In the genomic region with DNA sequence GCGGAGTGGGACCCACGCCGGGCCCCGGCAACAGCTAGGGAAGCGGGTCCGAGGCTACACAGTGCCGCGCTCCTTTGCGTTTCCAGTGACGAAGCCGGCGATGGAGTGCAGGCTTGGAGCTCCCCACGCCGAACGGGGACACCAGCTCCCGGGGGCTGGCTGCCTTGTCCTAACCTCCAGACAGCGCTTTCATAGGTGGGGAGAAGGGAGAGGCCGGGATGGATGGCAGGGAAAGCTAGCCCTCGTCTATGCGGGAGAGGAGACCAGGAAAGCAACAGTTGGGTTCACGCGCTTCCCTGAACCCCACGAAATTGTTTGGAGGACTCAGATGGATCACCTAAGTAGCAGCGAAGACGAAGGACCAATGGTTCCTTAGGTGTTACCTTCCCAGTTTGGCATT, we compare ENCODE assay signal across 9 mouse cellular contexts. TPM values are rescaled to one million over a fixed set of nuclear protein-coding genes. Genes with fewer than 3 reads are reported as not detected.
DNase-seq lines count a peak whose midpoint lies in the region; ATAC-seq lines count a peak whose summit lies in the region.
"Had no signal": no experiment of that assay in that cellular context is flagged by ENCODE, and none has a peak within 500 bp of the region (broad histone marks: within the 10 kb centered on the region; RNA-seq: fewer than 3 reads in every experiment).

No protein-coding gene starts in this region.

- peak overlapping the region; percentile 91 for H3K4me2 ChIP-seq in heart, embryonic 11.5 days
- peak overlapping the region; percentile 29 for H3K4me2 ChIP-seq in hindbrain, embryonic 12.5 days (replicated peaks)
- peak overlapping the region; percentile 37 for H3K4me2 ChIP-seq in neural tube, embryonic 13.5 days

- no peak overlapping the region for H3K27ac ChIP-seq in heart, embryonic 11.5 days (ENCODE audit: low read depth, low read length)
- H3K27ac ChIP-seq in hindbrain, embryonic 12.5 days, result no peak overlapping the region
- H3K27ac ChIP-seq in neural tube, embryonic 13.5 days (replicated peaks), result no peak overlapping the region

- H3K9ac ChIP-seq in heart, embryonic 11.5 days (ENCODE audit: low read depth, low read length), result peak overlapping the region; percentile 59
- peak overlapping the region; percentile 39; the same call in 1 of the 2 replicates for H3K9ac ChIP-seq in hindbrain, embryonic 12.5 days
- H3K9ac ChIP-seq in neural tube, embryonic 13.5 days, result 0 out of 2 replicates have a peak overlapping the region, but pooled peaks have one; percentile 31

- peaks cover 13% of the 10 kb centered on the region for H3K4me1 ChIP-seq in heart, embryonic 11.5 days (ENCODE audit: control insufficient read depth, insufficient read depth, low read length)
- H3K4me1 ChIP-seq in hindbrain, embryonic 12.5 days, result peaks cover 13% of the 10 kb centered on the region
- peaks cover 18% of the 10 kb centered on the region for H3K4me1 ChIP-seq in neural tube, embryonic 13.5 days (replicated peaks)

- no peak for ATAC-seq in heart, embryonic 11.5 days (replicated peaks; ENCODE audit: insufficient number of reproducible peaks, low FRiP score, low TSS enrichment)
- no peak for ATAC-seq in hindbrain, embryonic 12.5 days (ENCODE audit: low FRiP score)
- no peak for ATAC-seq in neural tube, embryonic 13.5 days (ENCODE audit: low read depth)

- no peak for DNase-seq in heart, adult 9 months (ENCODE audit: low spot score in 2 of 2)
- DNase-seq in kidney, postnatal 10 days, result peak; percentile 48
- no peak for DNase-seq in kidney, postnatal 4 days
- no peak for DNase-seq in adrenal gland, adult (ENCODE audit: inconsistent age in 2 of 2, low spot score in 1 of 2)
- no peak for DNase-seq in left cerebral cortex, postnatal 36 days (ENCODE audit: low spot score in 2 of 2)
- DNase-seq: cerebellum, adult 8-10 months had no signal

- no peaks in the 10 kb centered on the region for H3K36me3 ChIP-seq in heart, embryonic 11.5 days (ENCODE audit: control insufficient read depth, insufficient read depth, low read length)
- H3K36me3 ChIP-seq in hindbrain, embryonic 12.5 days, result no peaks in the 10 kb centered on the region
- H3K36me3 ChIP-seq in neural tube, embryonic 13.5 days, result no peaks in the 10 kb centered on the region

- intact Hi-C loops in left cerebral cortex, postnatal 36 days (cut with DNase I), result loop anchor here (5.0 kb wide), 1 partner anchor 38 kb away; no protein-coding TSS in a partner anchor

- H3K4me3 ChIP-seq in heart, embryonic 11.5 days (ENCODE audit: low read depth, low read length), result peak overlapping the region; percentile 35
- peak overlapping the region; percentile 11 for H3K4me3 ChIP-seq in hindbrain, embryonic 12.5 days
- peak overlapping the region; percentile 18; the same call in 1 of the 2 replicates for H3K4me3 ChIP-seq in neural tube, embryonic 13.5 days

- 3% methylated on average over 25 of the region's 25 CpGs for WGBS in heart, embryonic 11.5 days (ENCODE audit: insufficient replicate concordance)
- under 1% methylated on average over 25 of the region's 25 CpGs for WGBS in hindbrain, embryonic 12.5 days
- WGBS in neural tube, embryonic 13.5 days, result under 1% methylated on average over 25 of the region's 25 CpGs

- peaks cover 60% of the 10 kb centered on the region for H3K27me3 ChIP-seq in heart, embryonic 11.5 days (ENCODE audit: control insufficient read depth, insufficient read depth, low read length)
- peaks cover 89% of the 10 kb centered on the region for H3K27me3 ChIP-seq in hindbrain, embryonic 12.5 days
- peaks cover 96% of the 10 kb centered on the region for H3K27me3 ChIP-seq in neural tube, embryonic 13.5 days

- no peaks in the 10 kb centered on the region for H3K9me3 ChIP-seq in heart, embryonic 11.5 days (replicated peaks; ENCODE audit: control insufficient read depth, low read length)
- 0 out of 2 replicates have a peak, but pooled peaks cover 3% of the 10 kb centered on the region for H3K9me3 ChIP-seq in hindbrain, embryonic 12.5 days (replicated peaks)
- no peaks in the 10 kb centered on the region for H3K9me3 ChIP-seq in neural tube, embryonic 13.5 days

RNA-seq across cellular contexts. Expression of a gene that starts 0.8 kb away (rescaled TPM):
- 12.7 and 14.1 TPM in 2 replicates for polyA plus RNA-seq in heart, embryonic 11.5 days (2014; fragmentation: Nextera tagmentation; extraction: Ambion mirVana)
- polyA plus RNA-seq in hindbrain, embryonic 12.5 days (2016; fragmentation: Nextera tagmentation; extraction: Ambion mirVana), result 22.7 and 25.4 TPM in 2 replicates
- 6.5 and 7.6 TPM in 2 replicates for polyA plus RNA-seq in neural tube, embryonic 13.5 days (2015; fragmentation: Nextera tagmentation; extraction: Ambion mirVana)
- 1 to 10 TPM; 1.2 to 3.1 TPM for total RNA-seq in left cerebral cortex, postnatal 36 days (2021)

RNA-seq across cellular contexts. Expression of a gene that starts 6.9 kb away (rescaled TPM):
- polyA plus RNA-seq in heart, embryonic 11.5 days (2014; fragmentation: Nextera tagmentation; extraction: Ambion mirVana), result 45.1 and 46.2 TPM in 2 replicates
- 60.0 and 69.3 TPM in 2 replicates for polyA plus RNA-seq in hindbrain, embryonic 12.5 days (2016; fragmentation: Nextera tagmentation; extraction: Ambion mirVana)
- polyA plus RNA-seq in neural tube, embryonic 13.5 days (2015; fragmentation: Nextera tagmentation; extraction: Ambion mirVana), result 50.6 and 53.8 TPM in 2 replicates
- total RNA-seq in left cerebral cortex, postnatal 36 days (2021), result 10 to 100 TPM; 39.1 to 41.1 TPM

RNA-seq across cellular contexts. Expression of a gene that starts 12.6 kb away (rescaled TPM):
- 0.69 and 1.2 TPM in 2 replicates for polyA plus RNA-seq in heart, embryonic 11.5 days (2014; fragmentation: Nextera tagmentation; extraction: Ambion mirVana)
- 1.8 and 2.2 TPM in 2 replicates for polyA plus RNA-seq in hindbrain, embryonic 12.5 days (2016; fragmentation: Nextera tagmentation; extraction: Ambion mirVana)
- 0.70 and 0.84 TPM in 2 replicates for polyA plus RNA-seq in neural tube, embryonic 13.5 days (2015; fragmentation: Nextera tagmentation; extraction: Ambion mirVana)
- under 1 TPM in 1 of 2 experiments, not detected in 1; 0.29 TPM for total RNA-seq in left cerebral cortex, postnatal 36 days (2021)

RNA-seq across cellular contexts. Expression of a gene that starts 30.9 kb away (rescaled TPM):
- polyA plus RNA-seq in heart, embryonic 11.5 days (2014; fragmentation: Nextera tagmentation; extraction: Ambion mirVana), result 3.1 and 9.0 TPM in 2 replicates
- 2.0 and 3.2 TPM in 2 replicates for polyA plus RNA-seq in hindbrain, embryonic 12.5 days (2016; fragmentation: Nextera tagmentation; extraction: Ambion mirVana)
- 1.2 and 2.1 TPM in 2 replicates for polyA plus RNA-seq in neural tube, embryonic 13.5 days (2015; fragmentation: Nextera tagmentation; extraction: Ambion mirVana)
- total RNA-seq in left cerebral cortex, postnatal 36 days (2021), result under 1 TPM; 0.70 to 0.94 TPM

Comparison
In these comparisons a context has a peak if more than half of its experiments do, and no peak if none do; other contexts are left out.
1. H3K4me2 ChIP-seq: peak in every context shown above with its lines; median percentile 91 in heart, embryonic 11.5 days; 37 in neural tube, embryonic 13.5 days; 29 in hindbrain, embryonic 12.5 days.